Mouse (Mus musculus): Measurements from ENCODE around the gene Cd300ld.

DNA sequence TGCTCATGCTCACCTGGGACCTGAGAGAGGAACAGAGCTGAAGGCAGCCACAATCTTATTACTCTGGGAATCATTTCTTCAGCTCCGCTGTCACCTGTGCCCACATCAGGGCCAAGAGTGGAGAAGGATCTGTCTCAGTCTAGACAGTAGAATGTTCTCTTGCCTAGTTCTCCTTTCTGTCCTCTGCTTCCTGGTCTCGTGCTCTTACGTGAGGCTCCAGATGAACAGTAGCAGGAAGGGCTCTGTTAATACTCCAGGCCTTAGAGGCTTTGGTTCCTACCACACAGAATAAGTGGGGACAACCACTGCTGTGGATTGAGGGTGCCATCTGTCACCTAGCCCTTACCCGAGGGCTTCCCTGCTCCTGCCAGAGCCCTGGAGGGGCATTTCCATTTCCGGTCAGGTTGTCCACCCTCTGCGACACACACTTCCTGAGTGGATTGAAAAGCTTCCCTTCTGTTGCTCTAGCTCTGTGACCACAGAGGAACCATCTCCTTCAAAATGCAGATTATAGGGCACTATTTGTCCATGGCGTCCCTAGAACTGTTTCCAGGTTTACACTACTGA, 11.8 kb upstream of the Cd300ld start, which contains the start of gene Cd300c2:
- no peak for TF ChIP-seq CTCF (IDR thresholded peaks at IDR 0.05; ENCODE audit: extremely low read depth, insufficient read depth, low read length)
- no peak for TF ChIP-seq POLR2A (IDR thresholded peaks at IDR 0.05; ENCODE audit: extremely low read depth, insufficient read depth, low read length)

Measured in cortical plate, adult 2 months (tissue).